Comparison of ENCODE assay signal across 22 mouse cellular contexts in genomic region chr17:88755776-88756175, GRCm38 (mm10). TPM values are rescaled to one million over a fixed set of nuclear protein-coding genes. Genes with fewer than 3 reads are reported as not detected.
DNase-seq lines count a peak whose midpoint lies in the region; ATAC-seq and TF ChIP-seq lines count a peak whose summit lies in the region.
"Had no signal": no experiment of that assay in that cellular context is flagged by ENCODE, and none has a peak within 500 bp of the region (broad histone marks: within the 10 kb centered on the region; RNA-seq: fewer than 3 reads in every experiment).

No protein-coding gene starts in this region.

- 70% methylated on average over 6 of the region's 6 CpGs for WGBS in midbrain, embryonic 16.5 days
- WGBS in midbrain, postnatal 0 days: 72% methylated on average over 6 of the region's 6 CpGs
- 78% methylated on average over 6 of the region's 6 CpGs for WGBS in hindbrain, embryonic 13.5 days

- no peak overlapping the region for H3K4me3 ChIP-seq in midbrain, embryonic 16.5 days (ENCODE audit: low read depth, low read length)
- H3K4me3 ChIP-seq in midbrain, postnatal 0 days (ENCODE audit: low read depth, low read length): no peak overlapping the region
- H3K4me3 ChIP-seq in testis, adult 2 months (ENCODE audit: control insufficient read depth, low read depth, low read length): no peak overlapping the region
- no peak overlapping the region for H3K4me3 ChIP-seq in hindbrain, embryonic 13.5 days
- H3K4me3 ChIP-seq: embryonic facial prominence, embryonic 10.5 days; gastrocnemius, adult 2 months; heart, embryonic 13.5 days; hindbrain, embryonic 12.5 days had no signal

- H3K9me3 ChIP-seq in midbrain, embryonic 16.5 days (replicated peaks; ENCODE audit: control insufficient read depth, low read length, poor library complexity, severe bottlenecking): no peaks in the 10 kb centered on the region
- H3K9me3 ChIP-seq in midbrain, postnatal 0 days (ENCODE audit: low read length): no peaks in the 10 kb centered on the region
- no peaks in the 10 kb centered on the region for H3K9me3 ChIP-seq in hindbrain, embryonic 13.5 days
- H3K9me3 ChIP-seq: embryonic facial prominence, embryonic 10.5 days; heart, embryonic 13.5 days; hindbrain, embryonic 12.5 days had no signal

- peaks cover 34% of the 10 kb centered on the region for H3K4me1 ChIP-seq in midbrain, embryonic 16.5 days (ENCODE audit: control insufficient read depth, insufficient read depth, low read length)
- H3K4me1 ChIP-seq in midbrain, postnatal 0 days (ENCODE audit: insufficient read depth, low read length): peaks cover 17% of the 10 kb centered on the region; the same call in 1 of the 2 replicates
- peaks cover 6% of the 10 kb centered on the region; the same call in 1 of the 2 replicates for H3K4me1 ChIP-seq in testis, adult 2 months (ENCODE audit: control insufficient read depth, insufficient read depth, low read length)
- peaks cover 62% of the 10 kb centered on the region for H3K4me1 ChIP-seq in hindbrain, embryonic 13.5 days (replicated peaks)

- no peak for ATAC-seq in midbrain, embryonic 16.5 days
- no peak for ATAC-seq in midbrain, postnatal 0 days (ENCODE audit: low FRiP score)
- no peak for ATAC-seq in hindbrain, embryonic 13.5 days (ENCODE audit: low FRiP score)
- ATAC-seq: forebrain, embryonic 14.5 days had no signal

- DNase-seq in adrenal gland, adult (ENCODE audit: inconsistent age in 2 of 2, low spot score in 1 of 2): peak; percentile 11 to 27
- no peak for DNase-seq in adrenal gland, postnatal 14 days
- DNase-seq in midbrain, postnatal 0 days (ENCODE audit: low spot score): no peak
- no peak for DNase-seq in testis, postnatal 10 days (ENCODE audit: low spot score)
- DNase-seq in natural killer cell, adult 2 months (ENCODE audit: low spot score in 2 of 2): peak; percentile 14 to 37
- DNase-seq: adrenal gland, postnatal 25 days; cerebellum, adult 18-20 months; cerebellum, adult 9-11 months; cerebellum, postnatal 36 days; gastrocnemius, adult 2 months; gastrocnemius, postnatal 25 days; heart, postnatal 4 days had no signal

- H3K9ac ChIP-seq in midbrain, embryonic 16.5 days (ENCODE audit: low read depth, low read length): no peak overlapping the region
- H3K9ac ChIP-seq in midbrain, postnatal 0 days (replicated peaks; ENCODE audit: low read length, poor library complexity, severe bottlenecking): no peak overlapping the region
- no peak overlapping the region for H3K9ac ChIP-seq in hindbrain, embryonic 13.5 days
- H3K9ac ChIP-seq: heart, embryonic 13.5 days; hindbrain, embryonic 12.5 days had no signal

- TF ChIP-seq POLR2A in testis, adult 2 months (IDR thresholded peaks at IDR 0.05; ENCODE audit: control insufficient read depth, low read depth, low read length): no peak

- H3K4me2 ChIP-seq in midbrain, embryonic 16.5 days (ENCODE audit: low read length): no peak overlapping the region
- H3K4me2 ChIP-seq in midbrain, postnatal 0 days (ENCODE audit: low read depth, low read length, poor library complexity, severe bottlenecking): no peak overlapping the region
- H3K4me2 ChIP-seq in hindbrain, embryonic 13.5 days: no peak overlapping the region
- H3K4me2 ChIP-seq: heart, embryonic 13.5 days; hindbrain, embryonic 12.5 days had no signal

- H3K27ac ChIP-seq in midbrain, embryonic 16.5 days (ENCODE audit: low read length): peak overlapping the region; percentile 19; the same call in 1 of the 2 replicates
- H3K27ac ChIP-seq in midbrain, postnatal 0 days (ENCODE audit: low read depth, low read length): no peak overlapping the region
- 0 out of 2 replicates have a peak overlapping the region, but pooled peaks have one; percentile 25 for H3K27ac ChIP-seq in testis, adult 2 months (ENCODE audit: control insufficient read depth, insufficient read depth, low read depth, low read length)
- no peak overlapping the region for H3K27ac ChIP-seq in hindbrain, embryonic 13.5 days
- H3K27ac ChIP-seq: embryonic facial prominence, embryonic 10.5 days; gastrocnemius, adult 2 months; heart, embryonic 13.5 days; hindbrain, embryonic 12.5 days had no signal

- H3K27me3 ChIP-seq in midbrain, embryonic 16.5 days (ENCODE audit: control insufficient read depth, insufficient read depth, low read depth, low read length): no peaks in the 10 kb centered on the region
- no peaks in the 10 kb centered on the region for H3K27me3 ChIP-seq in midbrain, postnatal 0 days (ENCODE audit: insufficient read depth, low read length)
- no peaks in the 10 kb centered on the region for H3K27me3 ChIP-seq in testis, adult 2 months (ENCODE audit: control insufficient read depth, insufficient read depth, low read length)
- H3K27me3 ChIP-seq in hindbrain, embryonic 13.5 days: 0 out of 2 replicates have a peak, but pooled peaks cover 4% of the 10 kb centered on the region
- H3K27me3 ChIP-seq: hindbrain, embryonic 12.5 days had no signal

- TF ChIP-seq CTCF in midbrain, postnatal 0 days (IDR thresholded peaks at IDR 0.05): no peak
- no peak for TF ChIP-seq CTCF in testis, adult 2 months (IDR thresholded peaks at IDR 0.05; ENCODE audit: control insufficient read depth, insufficient read depth, insufficient replicate concordance, low read depth, low read length)

- H3K36me3 ChIP-seq in midbrain, embryonic 16.5 days (ENCODE audit: control insufficient read depth, insufficient read depth, low read length): no peaks in the 10 kb centered on the region
- no peaks in the 10 kb centered on the region for H3K36me3 ChIP-seq in midbrain, postnatal 0 days (ENCODE audit: insufficient read depth, low read length)
- no peaks in the 10 kb centered on the region for H3K36me3 ChIP-seq in testis, adult 2 months (ENCODE audit: control insufficient read depth, insufficient read depth, low read length)
- H3K36me3 ChIP-seq in hindbrain, embryonic 13.5 days: no peaks in the 10 kb centered on the region
- H3K36me3 ChIP-seq: embryonic facial prominence, embryonic 10.5 days; heart, embryonic 13.5 days; hindbrain, embryonic 12.5 days had no signal

RNA-seq across cellular contexts. Expression of gene Lhcgr, which starts 36.0 kb away (rescaled TPM):
- not detected in 2 replicates for total RNA-seq in adrenal gland, postnatal 14 days (2021)
- polyA plus RNA-seq in midbrain, embryonic 16.5 days (2015; fragmentation: Nextera tagmentation; extraction: Ambion mirVana): 0.52 and 1.7 TPM in 2 replicates
- total RNA-seq in midbrain, postnatal 0 days (2014; rRNA removed): 0.88 and 1.1 TPM in 2 replicates
- polyA plus RNA-seq in midbrain, postnatal 0 days (2015; fragmentation: Nextera tagmentation; extraction: Ambion mirVana): 0.54 and 0.74 TPM in 2 replicates
- polyA plus RNA-seq in testis, adult 2 months (2012; rRNA removed): 2.8 and 3.3 TPM in 2 replicates
- 1.9 and 2.7 TPM in 2 replicates for polyA plus RNA-seq in hindbrain, embryonic 13.5 days (2015; fragmentation: Nextera tagmentation; extraction: Ambion mirVana)
- total RNA-seq: adrenal gland, postnatal 25 days; gastrocnemius, adult 2 months; gastrocnemius, postnatal 25 days; granulocyte monocyte progenitor cell, adult 5-6 weeks; heart, postnatal 4 days; MEL had no signal
- polyA plus RNA-seq: C2C12; embryonic facial prominence, embryonic 10.5 days; heart, embryonic 13.5 days had no signal

Comparison
In these comparisons a context has a peak if more than half of its experiments do, and no peak if none do; other contexts are left out.
1. DNase-seq: peak in adrenal gland, adult (2 of 2) and natural killer cell, adult 2 months (2 of 2); none in adrenal gland, postnatal 14 days (single experiment), midbrain, postnatal 0 days (single experiment) and testis, postnatal 10 days (single experiment).
2. H3K27ac ChIP-seq: peak in midbrain, embryonic 16.5 days (single experiment) and testis, adult 2 months (single experiment); none in midbrain, postnatal 0 days (single experiment) and hindbrain, embryonic 13.5 days (single experiment).